Mouse (Mus musculus): ENCODE measurements around the gene Bsn. TPM values are rescaled to one million over a fixed set of nuclear protein-coding genes. Genes with fewer than 3 reads are reported as not detected.

The Bsn gene
- polyA plus RNA-seq, 1 experiment from 2014 or later = 0.59 TPM

- no peak overlapping the region for H3K9ac ChIP-seq (replicated peaks)
- H3K4me2 ChIP-seq (ENCODE audit: low read depth, low read length) = no peak overlapping the region
- peaks cover 72% of the 10 kb centered on the region for H3K36me3 ChIP-seq (replicated peaks; ENCODE audit: insufficient read depth, low read length)
- TF ChIP-seq EP300 (IDR thresholded peaks at IDR 0.05; ENCODE audit: low read depth) = no peak
- TF ChIP-seq CTCF (IDR thresholded peaks at IDR 0.05; ENCODE audit: low read depth) = no peak
- ATAC-seq (no peak), DNase-seq (no peak)
- WGBS (ENCODE audit: insufficient replicate concordance) = 78% methylated on average over 7 of the region's 7 CpGs
- H3K27me3 ChIP-seq (ENCODE audit: insufficient read depth, low read length) = no peaks in the 10 kb centered on the region
- H3K4me1 ChIP-seq (ENCODE audit: insufficient read depth) = peaks cover 14% of the 10 kb centered on the region
- no peak overlapping the region for H3K4me3 ChIP-seq (ENCODE audit: low read depth, low read length)
- no peaks in the 10 kb centered on the region for H3K9me3 ChIP-seq (ENCODE audit: low read length)
- H3K27ac ChIP-seq (ENCODE audit: low read depth) = no peak overlapping the region
Observed at GRCm38 (mm10) chr9:108073141-108073930, 116.8 kb downstream of the Bsn start.

- DNase-seq (no peak), ATAC-seq (no peak)
- H3K9ac ChIP-seq (replicated peaks) = no peak overlapping the region
- 88% methylated on average over 9 of the region's 9 CpGs for WGBS (ENCODE audit: insufficient replicate concordance)
- H3K4me2 ChIP-seq (ENCODE audit: low read depth, low read length) = no peak overlapping the region
- no peaks in the 10 kb centered on the region for H3K27me3 ChIP-seq (ENCODE audit: insufficient read depth, low read length)
- H3K27ac ChIP-seq (ENCODE audit: low read depth) = no peak overlapping the region
- H3K4me3 ChIP-seq (ENCODE audit: low read depth, low read length) = no peak overlapping the region
- peaks cover 6% of the 10 kb centered on the region for H3K4me1 ChIP-seq (ENCODE audit: insufficient read depth)
- peaks cover 78% of the 10 kb centered on the region for H3K36me3 ChIP-seq (replicated peaks; ENCODE audit: insufficient read depth, low read length)
- no peaks in the 10 kb centered on the region for H3K9me3 ChIP-seq (ENCODE audit: low read length)
- TF ChIP-seq CTCF (IDR thresholded peaks at IDR 0.05; ENCODE audit: low read depth) (no peak), EP300 (IDR thresholded peaks at IDR 0.05; ENCODE audit: low read depth) (no peak)
Observed at GRCm38 (mm10) chr9:108072481-108072924, 117.7 kb downstream of the Bsn start.

GRCm38 (mm10) chr9:108071801-108072200, 118.4 kb downstream of the Bsn start:
- peaks cover 78% of the 10 kb centered on the region for H3K36me3 ChIP-seq (replicated peaks; ENCODE audit: insufficient read depth, low read length)
- no peaks in the 10 kb centered on the region for H3K9me3 ChIP-seq (ENCODE audit: low read length)
- DNase-seq (no peak), ATAC-seq (no peak)
- no peak for TF ChIP-seq CTCF (IDR thresholded peaks at IDR 0.05; ENCODE audit: low read depth)
- no peak for TF ChIP-seq EP300 (IDR thresholded peaks at IDR 0.05; ENCODE audit: low read depth)
- no peak overlapping the region for H3K4me2 ChIP-seq (ENCODE audit: low read depth, low read length)
- H3K27ac ChIP-seq (ENCODE audit: low read depth) = no peak overlapping the region
- H3K4me1 ChIP-seq (ENCODE audit: insufficient read depth) = peaks cover 3% of the 10 kb centered on the region; the same call in 1 of the 2 replicates
- WGBS (ENCODE audit: insufficient replicate concordance) = 72% methylated on average over 4 of the region's 4 CpGs
- no peak overlapping the region for H3K4me3 ChIP-seq (ENCODE audit: low read depth, low read length)
- no peak overlapping the region for H3K9ac ChIP-seq (replicated peaks)
- H3K27me3 ChIP-seq (ENCODE audit: insufficient read depth, low read length) = no peaks in the 10 kb centered on the region

GRCm38 (mm10) chr9:108069529-108069928, 120.7 kb downstream of the Bsn start:
- TF ChIP-seq EP300 (IDR thresholded peaks at IDR 0.05; ENCODE audit: low read depth) = no peak
- TF ChIP-seq CTCF (IDR thresholded peaks at IDR 0.05; ENCODE audit: low read depth) = no peak
- ATAC-seq (no peak), DNase-seq (no peak)
- H3K9ac ChIP-seq (replicated peaks) = no peak overlapping the region
- no peaks in the 10 kb centered on the region; the same call in 1 of the 2 replicates for H3K4me1 ChIP-seq (ENCODE audit: insufficient read depth)
- H3K36me3 ChIP-seq (replicated peaks; ENCODE audit: insufficient read depth, low read length) = peaks cover 88% of the 10 kb centered on the region
- H3K27ac ChIP-seq (ENCODE audit: low read depth) = no peak overlapping the region
- WGBS (ENCODE audit: insufficient replicate concordance) = 88% methylated on average over 7 of the region's 7 CpGs
- H3K9me3 ChIP-seq (ENCODE audit: low read length) = no peaks in the 10 kb centered on the region
- H3K27me3 ChIP-seq (ENCODE audit: insufficient read depth, low read length) = no peaks in the 10 kb centered on the region
- H3K4me3 ChIP-seq (ENCODE audit: low read depth, low read length) = no peak overlapping the region
- H3K4me2 ChIP-seq (ENCODE audit: low read depth, low read length) = no peak overlapping the region

GRCm38 (mm10) chr9:108069007-108069406, 121.2 kb downstream of the Bsn start:
- Histone ChIP-seq H3K4me2 (ENCODE audit: low read depth, low read length) (no peak overlapping the region), H3K36me3 (replicated peaks; ENCODE audit: insufficient read depth, low read length) (peaks cover 90% of the 10 kb centered on the region), H3K9ac (replicated peaks) (no peak overlapping the region), H3K27me3 (ENCODE audit: insufficient read depth, low read length) (no peaks in the 10 kb centered on the region), H3K4me3 (ENCODE audit: low read depth, low read length) (no peak overlapping the region), H3K27ac (ENCODE audit: low read depth) (no peak overlapping the region), H3K9me3 (ENCODE audit: low read length) (no peaks in the 10 kb centered on the region), H3K4me1 (ENCODE audit: insufficient read depth) (no peaks in the 10 kb centered on the region; the same call in 1 of the 2 replicates)
- DNase-seq (no peak), ATAC-seq (no peak)
- TF ChIP-seq EP300 (IDR thresholded peaks at IDR 0.05; ENCODE audit: low read depth) = no peak
- TF ChIP-seq CTCF (IDR thresholded peaks at IDR 0.05; ENCODE audit: low read depth) = no peak
- 91% methylated on average over 9 of the region's 9 CpGs for WGBS (ENCODE audit: insufficient replicate concordance)

GRCm38 (mm10) chr9:108067900-108068299, 122.3 kb downstream of the Bsn start:
- Histone ChIP-seq H3K36me3 (replicated peaks; ENCODE audit: insufficient read depth, low read length) (peaks cover 93% of the 10 kb centered on the region), H3K4me3 (ENCODE audit: low read depth, low read length) (no peak overlapping the region), H3K4me2 (ENCODE audit: low read depth, low read length) (no peak overlapping the region), H3K9me3 (ENCODE audit: low read length) (no peaks in the 10 kb centered on the region), H3K4me1 (ENCODE audit: insufficient read depth) (no peaks in the 10 kb centered on the region; the same call in 1 of the 2 replicates), H3K27ac (ENCODE audit: low read depth) (no peak overlapping the region), H3K9ac (replicated peaks) (no peak overlapping the region), H3K27me3 (ENCODE audit: insufficient read depth, low read length) (no peaks in the 10 kb centered on the region)
- TF ChIP-seq EP300 (IDR thresholded peaks at IDR 0.05; ENCODE audit: low read depth) (no peak), CTCF (IDR thresholded peaks at IDR 0.05; ENCODE audit: low read depth) (peak; percentile 99)
- peak; percentile 89 for DNase-seq
- peak; percentile 71 for ATAC-seq
- WGBS (ENCODE audit: insufficient replicate concordance) = 29% methylated on average over 8 of the region's 8 CpGs

All from liver, postnatal 0 days (tissue).